31 mouse cellular contexts compared by ENCODE assay signal in the genomic region with DNA sequence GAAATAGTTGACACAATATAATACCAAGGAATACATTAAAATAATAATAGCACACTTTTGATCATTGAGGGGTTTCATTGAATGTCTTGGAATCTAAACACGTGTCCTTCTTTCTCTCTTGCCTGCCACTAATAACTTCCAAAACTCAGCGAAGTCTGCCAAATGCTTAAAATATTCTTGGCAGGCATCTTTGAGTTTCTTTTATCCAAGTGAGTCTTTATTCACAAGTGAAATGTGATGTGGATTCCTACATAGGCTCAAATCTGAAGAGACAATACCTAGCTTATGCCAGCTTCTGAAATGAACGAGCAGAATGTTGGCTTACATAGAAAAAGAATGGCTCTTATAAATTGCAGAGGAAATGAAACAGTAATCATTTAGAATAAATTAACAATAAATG. TPM values are rescaled to one million over a fixed set of nuclear protein-coding genes. Genes with fewer than 3 reads are reported as not detected.
A peak's percentile ranks its signal among the peaks of the same experiment; 100 is the strongest.
DNase-seq lines count a peak whose midpoint lies in the region; ATAC-seq and TF ChIP-seq lines count a peak whose summit lies in the region.
"Had no signal": no experiment of that assay in that cellular context is flagged by ENCODE, and none has a peak within 500 bp of the region (broad histone marks: within the 10 kb centered on the region; RNA-seq: fewer than 3 reads in every experiment).

No protein-coding gene starts in this region.

- no peak overlapping the region for H3K27ac ChIP-seq in forebrain, embryonic 14.5 days (ENCODE audit: low read depth, low read length)
- no peak overlapping the region for H3K27ac ChIP-seq in forebrain, embryonic 15.5 days (replicated peaks)
- no peak overlapping the region for H3K27ac ChIP-seq in limb, embryonic 14.5 days (replicated peaks; ENCODE audit: low read depth, low read length)
- no peak overlapping the region for H3K27ac ChIP-seq in limb, embryonic 10.5 days
- H3K27ac ChIP-seq: embryonic facial prominence, embryonic 12.5 days; forebrain, embryonic 13.5 days; heart, adult 2 months; heart, embryonic 10.5 days; hindbrain, embryonic 14.5 days; hindbrain, postnatal 0 days had no signal

- no peak for ATAC-seq in forebrain, embryonic 14.5 days
- no peak for ATAC-seq in forebrain, embryonic 15.5 days (replicated peaks)
- no peak for ATAC-seq in limb, embryonic 14.5 days (ENCODE audit: low FRiP score, low read depth)
- no peak for ATAC-seq in megakaryocyte progenitor cell, adult 5-6 weeks (replicated peaks; ENCODE audit: poor library complexity)
- ATAC-seq: activated CD4-positive, CD25-positive, alpha-beta regulatory T cell, adult 4 months; forebrain, embryonic 13.5 days; hindbrain, postnatal 0 days; inflammation-experienced regulatory T-cells, adult 6 months; intestine, embryonic 16.5 days had no signal

- DNase-seq in forebrain, embryonic 14.5 days (ENCODE audit: low spot score), result peak; percentile 26
- peak; percentile 71 for DNase-seq in limb, embryonic 14.5 days (ENCODE audit: low spot score)
- no peak for DNase-seq in limb, embryonic 10.5 days (ENCODE audit: low spot score)
- DNase-seq in brain, adult 2 months (ENCODE audit: low read depth, low spot score), result peak; percentile 41
- DNase-seq in left cerebral cortex, adult 18-20 months (ENCODE audit: low spot score in 2 of 2), result no peak
- DNase-seq: adrenal gland, postnatal 10 days; adrenal gland, postnatal 36 days; B cell, adult 2 months; cerebellum, adult 11-12 months; cerebellum, adult 9-10 months; cerebellum, postnatal 14 days; gastrocnemius, postnatal 10 days; gastrocnemius, postnatal 36 days; heart, adult 2 months; heart, postnatal 14 days; heart, postnatal 4 days had no signal

- no peaks in the 10 kb centered on the region for H3K9me3 ChIP-seq in forebrain, embryonic 14.5 days (replicated peaks; ENCODE audit: control insufficient read depth, low read length)
- no peaks in the 10 kb centered on the region for H3K9me3 ChIP-seq in forebrain, embryonic 15.5 days
- no peaks in the 10 kb centered on the region for H3K9me3 ChIP-seq in limb, embryonic 14.5 days (ENCODE audit: control insufficient read depth, low read length)
- no peaks in the 10 kb centered on the region for H3K9me3 ChIP-seq in limb, embryonic 10.5 days (replicated peaks)
- H3K9me3 ChIP-seq: embryonic facial prominence, embryonic 12.5 days; forebrain, embryonic 13.5 days; G1E; heart, embryonic 10.5 days; heart, embryonic 13.5 days had no signal

- no peak overlapping the region for H3K4me3 ChIP-seq in forebrain, embryonic 14.5 days (ENCODE audit: low read depth, low read length)
- H3K4me3 ChIP-seq in forebrain, embryonic 15.5 days, result no peak overlapping the region
- no peak overlapping the region for H3K4me3 ChIP-seq in limb, embryonic 14.5 days (replicated peaks; ENCODE audit: low read length)
- no peak overlapping the region for H3K4me3 ChIP-seq in limb, embryonic 10.5 days
- H3K4me3 ChIP-seq: embryonic facial prominence, embryonic 12.5 days; erythroblast, embryonic 14.5 days; forebrain, embryonic 13.5 days; heart, adult 2 months; heart, embryonic 10.5 days; heart, embryonic 13.5 days had no signal

- no peak for TF ChIP-seq POLR2A in limb, embryonic 14.5 days (IDR thresholded peaks at IDR 0.05; ENCODE audit: borderline replicate concordance, extremely low read depth, insufficient read depth, insufficient read length)

- no peaks in the 10 kb centered on the region for H3K36me3 ChIP-seq in forebrain, embryonic 14.5 days (ENCODE audit: control insufficient read depth, insufficient read depth, low read length)
- H3K36me3 ChIP-seq in forebrain, embryonic 15.5 days, result no peaks in the 10 kb centered on the region
- H3K36me3 ChIP-seq in limb, embryonic 14.5 days (ENCODE audit: control insufficient read depth, insufficient read depth, low read length), result no peaks in the 10 kb centered on the region
- H3K36me3 ChIP-seq in limb, embryonic 10.5 days, result no peaks in the 10 kb centered on the region
- H3K36me3 ChIP-seq: embryonic facial prominence, embryonic 12.5 days; G1E; heart, embryonic 10.5 days; heart, embryonic 13.5 days had no signal

- H3K4me2 ChIP-seq in forebrain, embryonic 14.5 days (ENCODE audit: low read length), result no peak overlapping the region
- no peak overlapping the region for H3K4me2 ChIP-seq in forebrain, embryonic 15.5 days (replicated peaks)
- no peak overlapping the region for H3K4me2 ChIP-seq in limb, embryonic 14.5 days (replicated peaks; ENCODE audit: low read depth, low read length, severe bottlenecking)
- H3K4me2 ChIP-seq: embryonic facial prominence, embryonic 12.5 days; forebrain, embryonic 13.5 days; heart, embryonic 13.5 days; hindbrain, embryonic 14.5 days had no signal

- 44% methylated on average over 3 of the region's 3 CpGs for WGBS in forebrain, embryonic 14.5 days
- WGBS in forebrain, embryonic 15.5 days, result 39% methylated on average over 3 of the region's 3 CpGs
- WGBS in limb, embryonic 14.5 days, result 56% methylated on average over 3 of the region's 3 CpGs
- WGBS in limb, embryonic 10.5 days, result 87% methylated on average over 3 of the region's 3 CpGs

- H3K9ac ChIP-seq in forebrain, embryonic 14.5 days (ENCODE audit: low read length), result no peak overlapping the region
- H3K9ac ChIP-seq in forebrain, embryonic 15.5 days (replicated peaks), result no peak overlapping the region
- H3K9ac ChIP-seq in limb, embryonic 14.5 days (ENCODE audit: low read depth, low read length, severe bottlenecking), result no peak overlapping the region
- H3K9ac ChIP-seq: embryonic facial prominence, embryonic 12.5 days; forebrain, embryonic 13.5 days; heart, embryonic 13.5 days; hindbrain, embryonic 14.5 days had no signal

- no peaks in the 10 kb centered on the region for H3K27me3 ChIP-seq in forebrain, embryonic 14.5 days (replicated peaks; ENCODE audit: control insufficient read depth, insufficient read depth, low read length)
- H3K27me3 ChIP-seq in forebrain, embryonic 15.5 days, result no peaks in the 10 kb centered on the region
- H3K27me3 ChIP-seq in limb, embryonic 14.5 days (ENCODE audit: control insufficient read depth, insufficient read depth, low read length), result no peaks in the 10 kb centered on the region
- no peaks in the 10 kb centered on the region for H3K27me3 ChIP-seq in limb, embryonic 10.5 days (ENCODE audit: low read depth, poor library complexity, severe bottlenecking)
- H3K27me3 ChIP-seq: CH12.LX; embryonic facial prominence, embryonic 12.5 days; forebrain, embryonic 13.5 days; heart, embryonic 13.5 days had no signal

- peaks cover 4% of the 10 kb centered on the region; the same call in 1 of the 2 replicates for H3K4me1 ChIP-seq in forebrain, embryonic 14.5 days (ENCODE audit: control insufficient read depth, insufficient read depth, low read length)
- H3K4me1 ChIP-seq in forebrain, embryonic 15.5 days, result peaks cover 14% of the 10 kb centered on the region
- 0 out of 2 replicates have a peak, but pooled peaks cover 9% of the 10 kb centered on the region for H3K4me1 ChIP-seq in limb, embryonic 14.5 days (ENCODE audit: control insufficient read depth, insufficient read depth, low read length)
- peaks cover 11% of the 10 kb centered on the region for H3K4me1 ChIP-seq in limb, embryonic 10.5 days

RNA-seq across cellular contexts. Expression of a gene that starts 4.3 kb away (rescaled TPM):
- polyA plus RNA-seq in forebrain, embryonic 14.5 days (2014; fragmentation: Nextera tagmentation; extraction: Ambion mirVana), result 11.1 and 12.0 TPM in 2 replicates
- polyA plus RNA-seq in forebrain, embryonic 15.5 days (2015; fragmentation: Nextera tagmentation; extraction: Ambion mirVana), result 7.5 and 8.7 TPM in 2 replicates
- polyA plus RNA-seq in limb, embryonic 14.5 days (2012; rRNA removed), result 7.5 and 9.7 TPM in 2 replicates
- polyA plus RNA-seq in limb, embryonic 14.5 days (2014; fragmentation: Nextera tagmentation; extraction: Ambion mirVana), result 12.6 and 13.7 TPM in 2 replicates
- 7.7 and 8.2 TPM in 2 replicates for polyA plus RNA-seq in limb, embryonic 10.5 days (2016; fragmentation: Nextera tagmentation; extraction: Ambion mirVana)
- 1 to 10 TPM; 4.2 to 5.0 TPM for total RNA-seq in left cerebral cortex, adult 18-20 months (2021)
- 13.9 and 14.4 TPM in 2 replicates for total RNA-seq in megakaryocyte progenitor cell, adult 5-6 weeks (2015)
- total RNA-seq in megakaryocyte progenitor cell, adult 5-6 weeks (2017), result 16.4 and 17.7 TPM in 2 replicates

RNA-seq across cellular contexts. Expression of a gene that starts 25.0 kb away (rescaled TPM):
- polyA plus RNA-seq in forebrain, embryonic 14.5 days (2014; fragmentation: Nextera tagmentation; extraction: Ambion mirVana), result 594 and 700 TPM in 2 replicates
- 554 and 555 TPM in 2 replicates for polyA plus RNA-seq in forebrain, embryonic 15.5 days (2015; fragmentation: Nextera tagmentation; extraction: Ambion mirVana)
- 1,568 and 2,459 TPM in 2 replicates for polyA plus RNA-seq in limb, embryonic 14.5 days (2012; rRNA removed)
- 1,202 and 1,226 TPM in 2 replicates for polyA plus RNA-seq in limb, embryonic 14.5 days (2014; fragmentation: Nextera tagmentation; extraction: Ambion mirVana)
- 183 and 240 TPM in 2 replicates for polyA plus RNA-seq in limb, embryonic 10.5 days (2016; fragmentation: Nextera tagmentation; extraction: Ambion mirVana)
- total RNA-seq in left cerebral cortex, adult 18-20 months (2021), result 10 to 100 TPM; 56.0 to 57.7 TPM
- total RNA-seq in megakaryocyte progenitor cell, adult 5-6 weeks (2015), result 816 and 1,066 TPM in 2 replicates
- total RNA-seq in megakaryocyte progenitor cell, adult 5-6 weeks (2017), result 743 and 949 TPM in 2 replicates

RNA-seq across cellular contexts. Expression of a gene that starts 57.1 kb away (rescaled TPM):
- polyA plus RNA-seq in forebrain, embryonic 14.5 days (2014; fragmentation: Nextera tagmentation; extraction: Ambion mirVana), result 0.29 and 0.41 TPM in 2 replicates
- 0.09 and 0.19 TPM in 2 replicates for polyA plus RNA-seq in forebrain, embryonic 15.5 days (2015; fragmentation: Nextera tagmentation; extraction: Ambion mirVana)
- polyA plus RNA-seq in limb, embryonic 14.5 days (2012; rRNA removed), result 0.28 and 0.49 TPM in 2 replicates
- polyA plus RNA-seq in limb, embryonic 14.5 days (2014; fragmentation: Nextera tagmentation; extraction: Ambion mirVana), result 0.28 and 0.29 TPM in 2 replicates
- 0.05 TPM in 2 replicates for polyA plus RNA-seq in limb, embryonic 10.5 days (2016; fragmentation: Nextera tagmentation; extraction: Ambion mirVana)
- total RNA-seq in left cerebral cortex, adult 18-20 months (2021), result under 1 TPM; 0.35 to 0.42 TPM
- total RNA-seq in megakaryocyte progenitor cell, adult 5-6 weeks (2015), result not detected in 2 replicates
- not detected in 2 replicates for total RNA-seq in megakaryocyte progenitor cell, adult 5-6 weeks (2017)
- total RNA-seq: granulocyte monocyte progenitor cell, adult 5-6 weeks had no signal
- polyA plus RNA-seq: erythroblast, embryonic 14.5 days; G1E had no signal

Comparison
In these comparisons a context has a peak if more than half of its experiments do, and no peak if none do; other contexts are left out.
1. DNase-seq: peak in forebrain, embryonic 14.5 days (single experiment), limb, embryonic 14.5 days (single experiment) and brain, adult 2 months (single experiment); none in limb, embryonic 10.5 days (single experiment) and left cerebral cortex, adult 18-20 months (0 of 2).